Mouse (Mus musculus) ES-Bruce4 (cell line): Measurements from ENCODE around the gene Col20a1.

ENCODE experiments used
- CTCF ChIP-seq: IDR thresholded peaks from one replicate; pipeline ENCODE4 v1.8.1; 2011; ENCODE audit warnings: low read depth, low read length
- POLR2A ChIP-seq: IDR thresholded peaks from one replicate; pipeline ENCODE4 v1.8.1; 2011; ENCODE audit warnings: low read length; ENCODE audit not compliant: insufficient read depth

DNA sequence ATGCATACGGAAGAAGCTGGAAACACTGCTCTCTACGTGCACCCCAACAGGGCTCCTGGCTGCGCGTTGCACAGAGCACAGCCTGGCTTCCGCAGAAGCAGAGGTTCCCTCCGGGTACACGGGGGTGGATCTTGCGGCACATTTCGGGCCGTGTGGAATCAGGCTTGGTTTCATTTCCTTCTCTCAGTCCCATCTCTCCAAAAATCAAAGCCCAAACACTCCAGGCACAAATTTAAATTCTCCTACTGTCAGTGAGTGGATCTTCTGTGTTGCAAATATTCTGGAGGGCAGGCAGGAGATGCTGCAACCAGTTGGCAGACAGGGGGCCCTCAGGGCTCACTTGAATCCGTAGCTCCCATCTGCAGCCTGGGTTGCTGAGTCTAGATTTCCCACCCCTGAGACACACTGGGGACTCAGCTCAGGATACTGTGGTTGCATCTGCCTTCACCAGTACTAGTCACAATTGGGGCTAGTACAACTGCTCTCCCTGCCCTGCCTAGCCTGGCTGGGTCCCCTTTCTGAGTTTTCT is 45.1 kb downstream of the Col20a1 start:
- no peak for TF ChIP-seq CTCF
- TF ChIP-seq POLR2A: no peak
